Mouse (Mus musculus) liver, adult 2 months (tissue): ENCODE data around the gene Map3k1. TPM values are rescaled to one million over a fixed set of nuclear protein-coding genes. Genes with fewer than 3 reads are reported as not detected.

Source experiments
- DNase-seq: peaks from one replicate; pipeline ENCODE4 v3.0.0-alpha.2; 2011; ENCODE audit warnings: low read depth, low spot score; ENCODE audit errors: extremely low read depth
- H3K27ac ChIP-seq: fragments of 200-500 bp; replicated peaks from 2 replicates; pipeline ENCODE4 v1.5.1; 2012; ENCODE audit warnings: low read depth, mild to moderate bottlenecking, control low read depth, inconsistent platforms, low read length; ENCODE audit not compliant: insufficient read depth
- H3K27me3 ChIP-seq: fragments of 200-500 bp; 2 replicates; pipeline ENCODE4 v1.6.1; 2012; ENCODE audit warnings: mild to moderate bottlenecking, moderate library complexity, low read length, inconsistent platforms; ENCODE audit not compliant: control insufficient read depth, insufficient read depth
- H3K36me3 ChIP-seq: fragments of 200-500 bp; 2 replicates; pipeline ENCODE4 v1.6.1; 2012; ENCODE audit warnings: low read length, inconsistent platforms; ENCODE audit not compliant: control insufficient read depth, insufficient read depth
- H3K4me1 ChIP-seq: fragments of 200-500 bp; 2 replicates; pipeline ENCODE4 v1.6.1; 2011; ENCODE audit warnings: low read length; ENCODE audit not compliant: control insufficient read depth, insufficient read depth
- H3K4me3 ChIP-seq: fragments of 200-500 bp; 2 replicates; pipeline ENCODE4 v1.5.1; 2011; ENCODE audit warnings: low read depth, mild to moderate bottlenecking, control low read depth, low read length, moderate library complexity; ENCODE audit not compliant: insufficient read depth
- H3K79me2 ChIP-seq: fragments of 200-500 bp; 2 replicates; pipeline ENCODE4 v1.6.1; 2012; ENCODE audit warnings: inconsistent platforms, mild to moderate bottlenecking, low read length, moderate library complexity; ENCODE audit not compliant: control insufficient read depth, insufficient read depth
- H3K9ac ChIP-seq: fragments of 200-500 bp; 2 replicates; pipeline ENCODE4 v1.6.1; 2012; ENCODE audit warnings: low read depth, mild to moderate bottlenecking, control low read depth, inconsistent platforms, low read length
- CTCF ChIP-seq: fragments of 200-500 bp; IDR thresholded peaks from 2 replicates; pipeline ENCODE4 v1.5.1; 2011; ENCODE audit warnings: low read depth, low read length, control low read depth
- POLR2A ChIP-seq: fragments of 200-500 bp; IDR thresholded peaks from 2 replicates; pipeline ENCODE4 v1.6.1; 2011; ENCODE audit warnings: low read length, control low read depth; ENCODE audit not compliant: insufficient read depth; ENCODE audit errors: extremely low read depth
- WGBS: fragments of 180-500 bp; shearing (Covaris S2); methylation state at CpG from one replicate; pipeline ENCODE4 v1.1.7; 2018; 5-methylcytosine and 5-hydroxymethylcytosine counted together
- polyA plus RNA-seq: library from polyadenylated mRNA; depleted of rRNA; stranded (reverse); fragments of >200 nt; gene quantifications from 2 replicates; pipeline ENCODE4 v1.2.3, GENCODE M21; 2012
- total RNA-seq: library from RNA; depleted of rRNA; stranded (reverse); fragments of >200 nt; gene quantifications from 2 replicates; pipeline ENCODE4 v1.2.3, GENCODE M21; 2014

The Map3k1 gene
- total and polyA plus RNA-seq, 2 experiments, result 4.5 to 7.9 TPM

DNA sequence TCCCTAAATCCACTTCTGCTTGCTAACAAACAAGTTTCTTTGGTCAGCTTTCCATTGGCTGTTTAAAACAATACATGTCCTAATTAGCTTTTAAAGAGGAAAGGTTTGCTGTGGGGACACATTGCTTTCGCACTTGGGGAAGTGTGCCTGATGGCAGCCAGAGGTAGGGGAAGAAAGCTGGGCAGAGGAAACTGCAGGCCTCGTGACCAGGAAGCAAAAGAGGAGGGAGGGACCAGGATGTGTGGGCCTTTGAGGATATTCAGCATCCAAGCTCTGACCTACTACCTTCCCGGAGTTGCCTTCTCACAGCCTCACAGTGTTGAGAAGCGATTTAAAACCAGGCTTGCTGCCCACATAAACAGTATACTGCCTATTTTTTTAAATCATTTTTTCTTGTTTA lies 15.4 kb upstream of the Map3k1 start:
- no peaks in the 10 kb centered on the region for H3K36me3 ChIP-seq
- no peak overlapping the region for H3K4me3 ChIP-seq
- no peaks in the 10 kb centered on the region for H3K79me2 ChIP-seq
- no peaks in the 10 kb centered on the region for H3K4me1 ChIP-seq
- no peaks in the 10 kb centered on the region for H3K27me3 ChIP-seq
- no peak for DNase-seq
- H3K27ac ChIP-seq, result no peak overlapping the region
- 79% methylated on average over 4 of the region's 4 CpGs for WGBS
- TF ChIP-seq POLR2A (no peak), CTCF (no peak)
- no peak overlapping the region for H3K9ac ChIP-seq

DNA sequence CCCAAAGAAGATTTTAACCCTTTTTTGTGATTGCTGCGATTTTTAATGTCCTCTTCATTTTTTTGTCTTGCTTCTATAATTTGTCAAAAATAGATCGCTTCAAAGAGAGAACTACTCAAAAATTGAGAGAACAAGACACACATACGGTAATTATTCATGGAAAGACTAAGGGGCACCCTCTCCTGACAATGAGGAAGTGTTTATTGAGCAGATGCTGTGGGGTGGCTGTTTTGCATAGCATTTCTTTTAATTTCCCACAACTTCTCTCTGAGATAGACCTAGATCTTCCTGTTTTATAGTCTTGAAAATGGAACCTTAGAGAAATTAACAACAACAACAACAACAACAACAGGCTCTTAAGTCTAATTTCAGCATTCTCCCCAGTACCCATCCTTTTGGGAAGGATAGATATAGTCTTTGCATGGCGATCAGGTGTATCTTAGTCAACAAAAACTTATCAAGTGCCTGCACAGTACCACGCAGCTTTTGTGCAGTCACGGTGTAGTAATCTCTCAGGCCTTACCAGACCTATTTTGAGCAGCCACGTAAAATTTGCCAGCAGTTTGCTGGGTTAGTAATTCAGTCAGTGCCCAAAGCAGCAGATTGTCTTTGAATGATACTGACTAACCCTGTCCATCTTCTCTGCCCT lies 13.1 kb upstream of the Map3k1 start:
- TF ChIP-seq CTCF, result no peak
- no peak for TF ChIP-seq POLR2A
- Histone ChIP-seq H3K4me3 (no peak overlapping the region), H3K36me3 (no peaks in the 10 kb centered on the region), H3K27me3 (no peaks in the 10 kb centered on the region), H3K9ac (no peak overlapping the region), H3K27ac (no peak overlapping the region), H3K79me2 (no peaks in the 10 kb centered on the region), H3K4me1 (no peaks in the 10 kb centered on the region)
- no peak for DNase-seq
- 91% methylated on average over 7 of the region's 7 CpGs for WGBS

DNA sequence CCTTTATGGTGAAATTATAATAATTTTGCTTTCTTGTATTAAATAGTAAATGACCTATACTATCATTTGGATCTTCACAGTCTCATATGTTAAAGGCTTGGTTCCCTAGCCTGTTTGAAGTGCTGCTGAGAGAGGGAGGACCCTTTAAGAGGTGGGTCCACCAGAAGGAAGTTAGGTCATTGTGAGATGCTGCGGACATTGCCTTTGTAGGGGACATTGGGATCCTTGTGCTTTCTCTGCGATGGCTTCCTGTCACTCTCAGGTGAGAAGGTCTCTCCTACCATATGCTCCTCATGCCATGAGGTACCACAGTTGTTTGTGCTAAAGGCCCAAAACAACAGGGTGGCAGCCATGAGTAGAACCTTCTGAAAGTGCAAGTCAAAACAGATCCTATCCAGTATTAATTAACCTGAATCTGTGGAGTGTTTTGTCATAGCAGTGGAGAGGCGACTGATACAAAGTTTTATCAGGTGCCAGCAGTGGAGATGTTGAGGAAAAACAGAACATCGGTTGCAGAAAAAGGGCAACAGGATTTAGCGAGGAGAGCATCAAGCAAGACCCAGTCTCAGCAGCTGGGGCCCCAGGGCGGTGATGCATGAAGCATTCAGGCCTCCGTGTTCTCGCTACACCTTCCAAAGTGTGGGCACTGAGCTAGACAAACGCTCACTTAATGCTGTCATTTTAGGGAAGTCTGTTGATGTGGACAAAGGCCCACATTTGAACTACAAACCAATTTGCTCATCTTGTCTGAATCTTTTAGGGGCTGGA lies 11.0 kb upstream of the Map3k1 start:
- TF ChIP-seq POLR2A, result no peak
- no peak for TF ChIP-seq CTCF
- no peak overlapping the region for H3K4me3 ChIP-seq
- no peaks in the 10 kb centered on the region for H3K4me1 ChIP-seq
- no peak for DNase-seq
- no peak overlapping the region for H3K27ac ChIP-seq
- no peaks in the 10 kb centered on the region for H3K79me2 ChIP-seq
- H3K27me3 ChIP-seq, result no peaks in the 10 kb centered on the region
- no peaks in the 10 kb centered on the region for H3K36me3 ChIP-seq
- H3K9ac ChIP-seq, result no peak overlapping the region
- WGBS, result 95% methylated on average over 9 of the region's 9 CpGs

DNA sequence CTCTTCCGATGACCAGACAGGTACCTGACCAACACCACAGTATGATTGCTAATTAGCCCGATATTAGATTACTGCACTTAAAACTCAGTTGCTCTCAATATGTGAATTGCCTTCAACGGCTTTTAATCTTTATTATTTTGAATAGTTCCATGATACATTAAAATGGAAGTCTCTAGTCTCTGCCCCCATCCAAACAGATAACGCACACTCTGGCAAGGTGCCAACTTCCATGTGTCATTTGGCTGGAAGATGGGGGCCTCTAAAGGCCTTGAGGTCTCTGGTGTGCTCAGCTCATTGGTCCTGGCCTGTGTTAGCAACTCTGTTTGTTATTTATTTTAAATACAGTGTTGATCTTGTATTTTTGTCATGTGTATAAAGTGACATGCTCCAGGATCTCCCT lies 10.3 kb upstream of the Map3k1 start:
- TF ChIP-seq CTCF (no peak), POLR2A (no peak)
- H3K4me3 ChIP-seq, result no peak overlapping the region
- DNase-seq, result no peak
- no peak overlapping the region for H3K27ac ChIP-seq
- 74% methylated on average over 4 of the region's 4 CpGs for WGBS
- no peaks in the 10 kb centered on the region for H3K27me3 ChIP-seq
- H3K36me3 ChIP-seq, result no peaks in the 10 kb centered on the region
- no peaks in the 10 kb centered on the region for H3K79me2 ChIP-seq
- no peak overlapping the region for H3K9ac ChIP-seq
- no peaks in the 10 kb centered on the region for H3K4me1 ChIP-seq

DNA sequence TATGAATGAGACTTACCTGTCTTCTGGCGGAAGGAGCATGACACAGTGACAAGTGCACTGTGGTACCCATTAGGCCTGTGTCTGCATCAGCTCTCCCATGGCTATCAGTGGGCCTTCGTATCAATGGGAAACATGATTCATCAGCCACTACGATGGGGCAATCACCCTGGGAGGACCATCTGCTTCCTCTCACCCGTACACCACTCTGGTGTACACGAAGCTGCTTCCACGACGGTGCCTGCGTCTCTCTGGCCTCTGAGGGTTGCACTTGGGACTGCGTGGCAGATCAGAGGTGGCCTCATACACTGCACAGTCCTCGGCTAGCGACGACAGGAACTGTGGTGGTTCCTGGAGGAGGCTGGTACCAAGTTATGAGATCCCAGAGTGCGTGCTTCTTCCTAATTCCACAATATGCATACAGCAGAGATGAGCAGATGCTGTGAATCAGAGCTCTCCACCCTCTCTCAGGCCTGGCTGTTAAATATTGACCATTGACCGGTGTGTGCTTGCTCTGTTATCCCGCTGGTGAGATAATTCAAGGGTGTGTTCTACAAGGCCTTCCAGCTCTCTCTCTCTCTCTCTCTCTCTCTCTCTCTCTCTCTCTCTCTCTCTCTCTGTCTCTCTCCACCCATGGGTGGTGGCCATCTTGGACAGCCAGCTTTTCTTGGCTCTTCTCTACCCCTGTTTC lies 9.6 kb upstream of the Map3k1 start:
- Histone ChIP-seq H3K36me3 (no peaks in the 10 kb centered on the region), H3K27ac (no peak overlapping the region), H3K4me1 (no peaks in the 10 kb centered on the region), H3K27me3 (no peaks in the 10 kb centered on the region), H3K4me3 (no peak overlapping the region), H3K79me2 (no peaks in the 10 kb centered on the region), H3K9ac (no peak overlapping the region)
- peak; percentile 63 for DNase-seq
- TF ChIP-seq CTCF (no peak), POLR2A (no peak)
- 45% methylated on average over 15 of the region's 15 CpGs for WGBS

DNA sequence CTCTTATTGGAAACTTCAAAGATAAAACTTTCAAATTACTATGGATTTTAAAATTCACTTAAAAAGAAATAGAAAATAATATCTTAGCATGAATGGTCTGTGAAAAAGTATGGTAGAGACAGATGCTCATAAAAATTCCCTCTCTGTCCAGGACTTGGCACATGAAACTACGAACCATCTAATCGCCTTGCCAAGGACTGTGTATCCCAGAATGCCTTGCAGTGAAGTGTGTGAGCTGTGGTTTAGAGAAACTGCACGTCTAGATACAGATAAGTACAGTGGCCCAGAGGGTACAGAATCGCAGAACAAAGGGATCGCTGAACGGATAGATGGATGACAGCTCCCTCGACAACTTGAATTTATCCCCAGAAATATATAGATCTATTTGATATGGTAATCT lies 9.0 kb upstream of the Map3k1 start:
- DNase-seq, result peak; percentile 30
- Histone ChIP-seq H3K4me3 (no peak overlapping the region), H3K79me2 (no peaks in the 10 kb centered on the region), H3K27ac (no peak overlapping the region), H3K9ac (no peak overlapping the region), H3K36me3 (no peaks in the 10 kb centered on the region), H3K4me1 (no peaks in the 10 kb centered on the region), H3K27me3 (no peaks in the 10 kb centered on the region)
- TF ChIP-seq CTCF (no peak), POLR2A (no peak)
- WGBS, result 67% methylated on average over 7 of the region's 7 CpGs
